Mouse (Mus musculus): ENCODE measurements around the gene Megf11.

GRCm38 (mm10) chr9:64698586-64698985, 313.2 kb downstream of the Megf11 start:
- TF ChIP-seq CTCF (IDR thresholded peaks at IDR 0.05) (no peak), EP300 (IDR thresholded peaks at IDR 0.05) (no peak)
